Mouse (Mus musculus) limb, embryonic 13.5 days (tissue): Measurements from ENCODE around the gene Vmn1r142. TPM values are rescaled to one million over a fixed set of nuclear protein-coding genes. Genes with fewer than 3 reads are reported as not detected.
"Not testable (repeated sequence)": the region's sequence is repeated elsewhere in the genome, so short reads cannot be mapped to it uniquely, and the experiment has no call there.

ENCODE experiments used
- ATAC-seq: fragments of 200-750 bp; cut with Nextera tagmentation; 2 replicates; pipeline ENCODE4 v1.8.0; 2017; ENCODE audit warnings: low read depth, moderate number of reproducible peaks, moderate TSS enrichment; ENCODE audit not compliant: low FRiP score
- H3K27ac ChIP-seq: fragments of 300-500 bp; sonication (generic); 2 replicates; pipeline ENCODE4 v1.5.1; 2015; ENCODE audit warnings: inconsistent platforms, mild to moderate bottlenecking, moderate library complexity
- H3K27me3 ChIP-seq: fragments of 300-500 bp; sonication (generic); 2 replicates; pipeline ENCODE4 v1.6.1; 2015; ENCODE audit warnings: mild to moderate bottlenecking, inconsistent platforms
- H3K36me3 ChIP-seq: fragments of 300-500 bp; sonication (generic); 2 replicates; pipeline ENCODE4 v1.6.1; 2015; ENCODE audit warnings: inconsistent platforms, mild to moderate bottlenecking, moderate library complexity
- H3K4me1 ChIP-seq: fragments of 300-500 bp; sonication (generic); 2 replicates; pipeline ENCODE4 v1.6.1; 2015; ENCODE audit warnings: inconsistent platforms
- H3K4me2 ChIP-seq: fragments of 300-500 bp; sonication (generic); replicated peaks from 2 replicates; pipeline ENCODE4 v1.6.1; 2015; ENCODE audit warnings: inconsistent platforms, mild to moderate bottlenecking, moderate library complexity
- H3K4me3 ChIP-seq: fragments of 300-500 bp; sonication (generic); 2 replicates; pipeline ENCODE4 v1.5.1; 2015; ENCODE audit warnings: moderate library complexity, mild to moderate bottlenecking, inconsistent platforms
- H3K9ac ChIP-seq: fragments of 300-500 bp; sonication (generic); 2 replicates; pipeline ENCODE4 v1.6.1; 2015; ENCODE audit warnings: mild to moderate bottlenecking, inconsistent platforms
- H3K9me3 ChIP-seq: fragments of 300-500 bp; sonication (generic); 2 replicates; pipeline ENCODE4 v1.6.1; 2016; ENCODE audit warnings: inconsistent platforms
- WGBS: fragments of 180-500 bp; shearing (Covaris S2); methylation state at CpG from one replicate; pipeline ENCODE4 v1.1.7; 2015; 5-methylcytosine and 5-hydroxymethylcytosine counted together
- polyA plus RNA-seq: library from polyadenylated mRNA; unstranded; fragments of >200 nt; fragmentation: Nextera tagmentation; extraction: Ambion mirVana; gene quantifications from 2 replicates; pipeline ENCODE4 v1.2.1, GENCODE M21; 2015

Vmn1r142 gene
- polyA plus RNA-seq: not detected in 2 replicates

GRCm38 (mm10) chr7:22163935-22164334 is at the start of gene Vmn1r142:
Gene Vmn1r142 (minus strand): TSS chr7:22164035.
- H3K4me2 ChIP-seq, H3K4me1 ChIP-seq, ATAC-seq, H3K27me3 ChIP-seq, H3K4me3 ChIP-seq, H3K9ac ChIP-seq, H3K27ac ChIP-seq, H3K9me3 ChIP-seq, H3K36me3 ChIP-seq: not testable (repeated sequence)
- no CpG with 5 or more reads among the region's 3 CpGs for WGBS

GRCm38 (mm10) chr7:22201164-22201563 is 37.3 kb upstream of the Vmn1r142 start, which contains the start of gene Gm8653:
Gene Gm8653 (minus strand): TSS chr7:22201264.
- no CpG with 5 or more reads among the region's 2 CpGs for WGBS
- ATAC-seq: not testable (repeated sequence)

GRCm38 (mm10) chr7:22189077-22189476 is 25.2 kb upstream of the Vmn1r142 start, which contains the start of gene Vmn1r143:
Gene Vmn1r143 (plus strand): TSS chr7:22189377.
- not testable (repeated sequence) for H3K4me3 ChIP-seq, H3K9ac ChIP-seq, H3K27me3 ChIP-seq, H3K36me3 ChIP-seq, H3K4me1 ChIP-seq, H3K27ac ChIP-seq, H3K9me3 ChIP-seq, ATAC-seq, H3K4me2 ChIP-seq
- WGBS: no CpG with 5 or more reads among the region's 3 CpGs

More at GRCm38 (mm10) chr7:22201164-22201563, 37.3 kb upstream of the Vmn1r142 start, which contains the start of gene Gm8653:
- H3K27me3 ChIP-seq, H3K4me2 ChIP-seq, H3K9ac ChIP-seq, H3K4me1 ChIP-seq, H3K27ac ChIP-seq, H3K4me3 ChIP-seq, H3K9me3 ChIP-seq, H3K36me3 ChIP-seq: not testable (repeated sequence)

- not testable (repeated sequence) for H3K27me3 ChIP-seq, H3K4me1 ChIP-seq, H3K36me3 ChIP-seq, H3K27ac ChIP-seq, H3K9ac ChIP-seq, H3K9me3 ChIP-seq, H3K4me2 ChIP-seq, H3K4me3 ChIP-seq, ATAC-seq
- WGBS: no CpG with 5 or more reads among the region's 5 CpGs
Measured at GRCm38 (mm10) chr7:22134641-22135040, 29.2 kb downstream of the Vmn1r142 start, which contains the start of gene Gm10666. Gene Gm10666 (minus strand): TSS chr7:22134741.

- not testable (repeated sequence) for H3K27ac ChIP-seq, H3K36me3 ChIP-seq, H3K4me1 ChIP-seq, H3K4me3 ChIP-seq, H3K9me3 ChIP-seq, H3K27me3 ChIP-seq, H3K9ac ChIP-seq, ATAC-seq, H3K4me2 ChIP-seq
- no CpG with 5 or more reads among the region's 2 CpGs for WGBS
Measured at GRCm38 (mm10) chr7:22118145-22118544, 45.7 kb downstream of the Vmn1r142 start, which contains the start of gene Gm16451. Gene Gm16451 (minus strand): TSS chr7:22118245.

Other genes with a start within 250 kb of the Vmn1r142 start
- not detected in 2 replicates for gene Gm5891, start 242.7 kb downstream of the Vmn1r142 start, polyA plus RNA-seq
- gene Vmn1r137, start 169.4 kb downstream of the Vmn1r142 start, polyA plus RNA-seq: not detected in 2 replicates
- gene Vmn1r138, start 135.1 kb downstream of the Vmn1r142 start, polyA plus RNA-seq: not detected in 2 replicates
- gene Gm6176, start 107.7 kb downstream of the Vmn1r142 start, polyA plus RNA-seq: not detected in 2 replicates
- not detected in 2 replicates for gene Vmn1r139, start 95.0 kb downstream of the Vmn1r142 start, polyA plus RNA-seq
- gene Gm16451, start 45.8 kb downstream of the Vmn1r142 start, polyA plus RNA-seq: not detected in 2 replicates
- not detected in 2 replicates for gene Gm10666, start 29.3 kb downstream of the Vmn1r142 start, polyA plus RNA-seq
- not detected in 2 replicates for gene Vmn1r143, start 25.3 kb upstream of the Vmn1r142 start, polyA plus RNA-seq
- not detected in 2 replicates for gene Gm8653, start 37.2 kb upstream of the Vmn1r142 start, polyA plus RNA-seq
- gene Gm8453, start 65.4 kb upstream of the Vmn1r142 start, polyA plus RNA-seq: not detected in 2 replicates
- gene Gm4187, start 165.7 kb upstream of the Vmn1r142 start, polyA plus RNA-seq: not detected in 2 replicates
- gene Gm8660, start 207.0 kb upstream of the Vmn1r142 start, polyA plus RNA-seq: not detected in 2 replicates
- gene Vmn1r148, start 249.5 kb upstream of the Vmn1r142 start, polyA plus RNA-seq: not detected in 2 replicates